Mouse (Mus musculus): Measurements from ENCODE around the gene Olfr1489. TPM values are rescaled to one million over a fixed set of nuclear protein-coding genes. Genes with fewer than 3 reads are reported as not detected.
"Not testable (repeated sequence)": the region's sequence is repeated elsewhere in the genome, so short reads cannot be mapped to it uniquely, and the experiment has no call there.

The Olfr1489 gene
- polyA plus RNA-seq (2012; rRNA removed): not detected in 2 replicates

GRCm38 (mm10) chr19:13631321-13631720 lies at the start of gene Olfr1489:
Gene Olfr1489 (plus strand): TSS chr19:13631621.
- no peak within 1 kb of the TSS for H3K4me3 ChIP-seq (replicated peaks; ENCODE audit: insufficient read depth, low read depth, low read length)
- H3K4me1 ChIP-seq (ENCODE audit: control insufficient read depth, insufficient read depth, low read length): no peaks in the 10 kb centered on the region
- TF ChIP-seq CTCF (IDR thresholded peaks at IDR 0.05; ENCODE audit: borderline replicate concordance, insufficient read depth, low read depth, low read length): no peak
- TF ChIP-seq POLR2A (IDR thresholded peaks at IDR 0.05; ENCODE audit: borderline replicate concordance, insufficient read depth, low read length): no peak
- H3K27me3 ChIP-seq (ENCODE audit: control insufficient read depth, insufficient read depth, low read length): no peaks in the 10 kb centered on the region; the same call in 1 of the 2 replicates
- DNase-seq: no peak
- no peak within 1 kb of the TSS for H3K27ac ChIP-seq (ENCODE audit: insufficient read depth, low read length)
- 78% methylated on average over 1 of the region's 1 CpGs for WGBS

GRCm38 (mm10) chr19:13583211-13583610 lies 48.2 kb upstream of the Olfr1489 start, which contains the start of gene Olfr1484:
Gene Olfr1484 (plus strand): TSS chr19:13583511.
- Histone ChIP-seq H3K4me1 (ENCODE audit: control insufficient read depth, insufficient read depth, low read length) (no peaks in the 10 kb centered on the region), H3K4me3 (replicated peaks; ENCODE audit: insufficient read depth, low read depth, low read length) (no peak within 1 kb of the TSS), H3K27ac (ENCODE audit: insufficient read depth, low read length) (no peak within 1 kb of the TSS), H3K27me3 (ENCODE audit: control insufficient read depth, insufficient read depth, low read length) (no peaks in the 10 kb centered on the region)
- 84% methylated on average over 1 of the region's 1 CpGs for WGBS
- DNase-seq: no peak
- TF ChIP-seq CTCF (IDR thresholded peaks at IDR 0.05; ENCODE audit: borderline replicate concordance, insufficient read depth, low read depth, low read length) (no peak), POLR2A (IDR thresholded peaks at IDR 0.05; ENCODE audit: borderline replicate concordance, insufficient read depth, low read length) (no peak)

GRCm38 (mm10) chr19:13617075-13617474 lies 14.3 kb upstream of the Olfr1489 start, which contains the start of gene Olfr1487:
Gene Olfr1487 (plus strand): TSS chr19:13617375.
- not testable (repeated sequence) for H3K27me3 ChIP-seq (ENCODE audit: control insufficient read depth, insufficient read depth, low read length); H3K27ac ChIP-seq (ENCODE audit: insufficient read depth, low read length); H3K4me1 ChIP-seq (ENCODE audit: control insufficient read depth, insufficient read depth, low read length); H3K4me3 ChIP-seq (replicated peaks; ENCODE audit: insufficient read depth, low read depth, low read length); DNase-seq
- WGBS: 82% methylated on average over 2 of the region's 2 CpGs

- Histone ChIP-seq H3K4me1 (ENCODE audit: control insufficient read depth, insufficient read depth, low read length) (no peaks in the 10 kb centered on the region), H3K4me3 (replicated peaks; ENCODE audit: insufficient read depth, low read depth, low read length) (no peak within 1 kb of the TSS), H3K27ac (ENCODE audit: insufficient read depth, low read length) (no peak within 1 kb of the TSS), H3K27me3 (ENCODE audit: control insufficient read depth, insufficient read depth, low read length) (no peaks in the 10 kb centered on the region)
- WGBS: 34% methylated on average over 1 of the region's 1 CpGs
- no peak for DNase-seq
- TF ChIP-seq CTCF (IDR thresholded peaks at IDR 0.05; ENCODE audit: borderline replicate concordance, insufficient read depth, low read depth, low read length) (no peak), POLR2A (IDR thresholded peaks at IDR 0.05; ENCODE audit: borderline replicate concordance, insufficient read depth, low read length) (no peak)
Measured at GRCm38 (mm10) chr19:13650791-13651190, 19.4 kb downstream of the Olfr1489 start, which contains the start of gene Olfr1490. Gene Olfr1490 (plus strand): TSS chr19:13651091.

Other genes starting within 250 kb of the Olfr1489 start
- gene Olfr1469, start 223.8 kb upstream of the Olfr1489 start, polyA plus RNA-seq (2012; rRNA removed): not detected in 2 replicates
- gene Olfr1471, start 188.2 kb upstream of the Olfr1489 start, polyA plus RNA-seq (2012; rRNA removed): not detected in 2 replicates
- not detected in 2 replicates for gene Olfr1472, start 175.5 kb upstream of the Olfr1489 start, polyA plus RNA-seq (2012; rRNA removed)
- not detected in 2 replicates for gene Olfr1474, start 162.1 kb upstream of the Olfr1489 start, polyA plus RNA-seq (2012; rRNA removed)
- gene Olfr1475, start 151.4 kb upstream of the Olfr1489 start, polyA plus RNA-seq (2012; rRNA removed): not detected in 2 replicates
- gene Olfr1477, start 131.1 kb upstream of the Olfr1489 start, polyA plus RNA-seq (2012; rRNA removed): not detected in 2 replicates
- not detected in 2 replicates for gene Olfr1480, start 103.7 kb upstream of the Olfr1489 start, polyA plus RNA-seq (2012; rRNA removed)
- gene Olfr1484, start 48.1 kb upstream of the Olfr1489 start, polyA plus RNA-seq (2012; rRNA removed): not detected in 2 replicates
- not detected in 2 replicates for gene Olfr1487, start 14.2 kb upstream of the Olfr1489 start, polyA plus RNA-seq (2012; rRNA removed)
- gene Olfr1490, start 19.5 kb downstream of the Olfr1489 start, polyA plus RNA-seq (2012; rRNA removed): not detected in 2 replicates
- not detected in 2 replicates for gene Olfr1491, start 65.6 kb downstream of the Olfr1489 start, polyA plus RNA-seq (2012; rRNA removed)
- gene Olfr1493-ps1, start 91.7 kb downstream of the Olfr1489 start, polyA plus RNA-seq (2012; rRNA removed): not detected in 2 replicates
- not detected in 2 replicates for gene Olfr1494, start 108.1 kb downstream of the Olfr1489 start, polyA plus RNA-seq (2012; rRNA removed)
- not detected in 2 replicates for gene Olfr1495, start 133.0 kb downstream of the Olfr1489 start, polyA plus RNA-seq (2012; rRNA removed)
- not detected in 2 replicates for gene Olfr1496, start 146.3 kb downstream of the Olfr1489 start, polyA plus RNA-seq (2012; rRNA removed)
- not detected in 2 replicates for gene Olfr1497, start 166.6 kb downstream of the Olfr1489 start, polyA plus RNA-seq (2012; rRNA removed)
- not detected in 2 replicates for gene Olfr1499, start 187.8 kb downstream of the Olfr1489 start, polyA plus RNA-seq (2012; rRNA removed)
- not detected in 2 replicates for gene Olfr1500, start 198.9 kb downstream of the Olfr1489 start, polyA plus RNA-seq (2012; rRNA removed)
- gene Olfr1501, start 219.1 kb downstream of the Olfr1489 start, polyA plus RNA-seq (2012; rRNA removed): not detected in 2 replicates
- not detected in 2 replicates for gene Olfr1502, start 230.2 kb downstream of the Olfr1489 start, polyA plus RNA-seq (2012; rRNA removed)

Measured in cerebellum, adult 2 months (tissue).